Mouse (Mus musculus): ENCODE measurements at regions not wholly inside any gene's neighbourhood (a gene's known extent, or its start where the extent isn't known, plus 50 kb on each side); places are given as distances from the start of the nearest gene placed in this dataset.

- WGBS = 88% methylated on average over 15 of the region's 15 CpGs
- Histone ChIP-seq H3K4me3 (no peak overlapping the region), H3K9me3 (no peaks in the 10 kb centered on the region), H3K4me1 (replicated peaks) (no peaks in the 10 kb centered on the region), H3K9ac (no peak overlapping the region), H3K36me3 (no peaks in the 10 kb centered on the region), H3K27ac (replicated peaks) (no peak overlapping the region), H3K27me3 (no peaks in the 10 kb centered on the region), H3K4me2 (no peak overlapping the region)
- ATAC-seq (ENCODE audit: low FRiP score, low read depth) = no peak
Measured at GRCm38 (mm10) chr1:91632906-91633493, 92.7 kb downstream of the Asb1 start.

GRCm38 (mm10) chr1:91636571-91636970 is 96.2 kb downstream of the Asb1 start:
- ATAC-seq (ENCODE audit: low FRiP score, low read depth) = no peak
- 89% methylated on average over 2 of the region's 2 CpGs for WGBS

GRCm38 (mm10) chr1:91640551-91640950 is 100.2 kb downstream of the Asb1 start:
- Histone ChIP-seq H3K9ac (no peak overlapping the region), H3K27me3 (no peaks in the 10 kb centered on the region), H3K36me3 (no peaks in the 10 kb centered on the region), H3K4me1 (replicated peaks) (no peaks in the 10 kb centered on the region), H3K4me3 (no peak overlapping the region), H3K27ac (replicated peaks) (no peak overlapping the region), H3K4me2 (no peak overlapping the region), H3K9me3 (no peaks in the 10 kb centered on the region)
- no peak for ATAC-seq (ENCODE audit: low FRiP score, low read depth)
- 64% methylated on average over 5 of the region's 5 CpGs for WGBS

More at GRCm38 (mm10) chr1:91636571-91636970, 96.2 kb downstream of the Asb1 start:
- no peaks in the 10 kb centered on the region for H3K36me3 ChIP-seq
- H3K9ac ChIP-seq = no peak overlapping the region
- no peak overlapping the region for H3K4me2 ChIP-seq
- H3K9me3 ChIP-seq = no peaks in the 10 kb centered on the region
- no peaks in the 10 kb centered on the region for H3K27me3 ChIP-seq
- no peaks in the 10 kb centered on the region for H3K4me1 ChIP-seq (replicated peaks)
- no peak overlapping the region for H3K27ac ChIP-seq (replicated peaks)
- no peak overlapping the region for H3K4me3 ChIP-seq

- no peak for ATAC-seq (ENCODE audit: low FRiP score, low read depth)
- no peaks in the 10 kb centered on the region for H3K27me3 ChIP-seq
- 85% methylated on average over 14 of the region's 15 CpGs for WGBS
Measured at GRCm38 (mm10) chr1:91658991-91659441, 118.7 kb downstream of the Asb1 start.

GRCm38 (mm10) chr1:91659486-91659885 is 119.1 kb downstream of the Asb1 start:
- no peaks in the 10 kb centered on the region for H3K9me3 ChIP-seq
- WGBS = 81% methylated on average over 8 of the region's 8 CpGs
- no peak for ATAC-seq (ENCODE audit: low FRiP score, low read depth)

More at GRCm38 (mm10) chr1:91658991-91659441, 118.7 kb downstream of the Asb1 start:
- no peak overlapping the region for H3K9ac ChIP-seq
- H3K4me2 ChIP-seq = no peak overlapping the region
- H3K36me3 ChIP-seq = no peaks in the 10 kb centered on the region
- H3K4me1 ChIP-seq (replicated peaks) = no peaks in the 10 kb centered on the region
- H3K4me3 ChIP-seq = no peak overlapping the region
- no peaks in the 10 kb centered on the region for H3K9me3 ChIP-seq
- no peak overlapping the region for H3K27ac ChIP-seq (replicated peaks)

GRCm38 (mm10) chr1:91663289-91663688 is 122.9 kb downstream of the Asb1 start:
- WGBS = 86% methylated on average over 2 of the region's 2 CpGs
- H3K4me1 ChIP-seq (replicated peaks) = no peaks in the 10 kb centered on the region
- no peak overlapping the region for H3K4me3 ChIP-seq
- H3K27me3 ChIP-seq = no peaks in the 10 kb centered on the region
- H3K9ac ChIP-seq = no peak overlapping the region
- ATAC-seq (ENCODE audit: low FRiP score, low read depth) = no peak
- no peaks in the 10 kb centered on the region for H3K9me3 ChIP-seq
- no peak overlapping the region for H3K27ac ChIP-seq (replicated peaks)
- no peaks in the 10 kb centered on the region for H3K36me3 ChIP-seq
- no peak overlapping the region for H3K4me2 ChIP-seq

More at GRCm38 (mm10) chr1:91659486-91659885, 119.1 kb downstream of the Asb1 start:
- no peaks in the 10 kb centered on the region for H3K27me3 ChIP-seq
- H3K4me3 ChIP-seq = no peak overlapping the region
- H3K27ac ChIP-seq (replicated peaks) = no peak overlapping the region
- no peak overlapping the region for H3K4me2 ChIP-seq
- no peaks in the 10 kb centered on the region for H3K36me3 ChIP-seq
- no peak overlapping the region for H3K9ac ChIP-seq
- no peaks in the 10 kb centered on the region for H3K4me1 ChIP-seq (replicated peaks)

GRCm38 (mm10) chr1:91664622-91665021 is 124.3 kb downstream of the Asb1 start:
- WGBS = 89% methylated on average over 12 of the region's 12 CpGs
- Histone ChIP-seq H3K4me3 (no peak overlapping the region), H3K9ac (no peak overlapping the region), H3K4me2 (no peak overlapping the region), H3K27me3 (no peaks in the 10 kb centered on the region), H3K27ac (replicated peaks) (no peak overlapping the region), H3K4me1 (replicated peaks) (no peaks in the 10 kb centered on the region), H3K9me3 (no peaks in the 10 kb centered on the region), H3K36me3 (no peaks in the 10 kb centered on the region)
- ATAC-seq (ENCODE audit: low FRiP score, low read depth) = no peak

GRCm38 (mm10) chr1:91668530-91668929 is 128.2 kb downstream of the Asb1 start:
- Histone ChIP-seq H3K9me3 (no peaks in the 10 kb centered on the region), H3K4me2 (no peak overlapping the region), H3K4me1 (replicated peaks) (no peaks in the 10 kb centered on the region), H3K9ac (no peak overlapping the region), H3K4me3 (no peak overlapping the region), H3K27ac (replicated peaks) (no peak overlapping the region), H3K27me3 (no peaks in the 10 kb centered on the region), H3K36me3 (no peaks in the 10 kb centered on the region)
- whole genome bisulfite sequencing = 77% methylated on average over 6 of the region's 6 CpGs
- no peak for ATAC-seq (ENCODE audit: low FRiP score, low read depth)

- H3K4me3 ChIP-seq = no peak overlapping the region
- ATAC-seq (ENCODE audit: low FRiP score, low read depth) = no peak
- no peaks in the 10 kb centered on the region for H3K36me3 ChIP-seq
- no peaks in the 10 kb centered on the region for H3K4me1 ChIP-seq (replicated peaks)
- no peak overlapping the region for H3K27ac ChIP-seq (replicated peaks)
- no peaks in the 10 kb centered on the region for H3K9me3 ChIP-seq
- no peak overlapping the region for H3K4me2 ChIP-seq
- H3K27me3 ChIP-seq = no peaks in the 10 kb centered on the region
- WGBS = 65% methylated on average over 13 of the region's 13 CpGs
- H3K9ac ChIP-seq = no peak overlapping the region
Measured at GRCm38 (mm10) chr1:91670980-91671379, 130.3 kb upstream of the Twist2 start.

GRCm38 (mm10) chr1:91674082-91674655 is 127.1 kb upstream of the Twist2 start:
- no peaks in the 10 kb centered on the region for H3K4me1 ChIP-seq (replicated peaks)
- H3K27ac ChIP-seq (replicated peaks) = no peak overlapping the region
- H3K9me3 ChIP-seq = no peaks in the 10 kb centered on the region
- no peak overlapping the region for H3K4me3 ChIP-seq
- no peaks in the 10 kb centered on the region for H3K27me3 ChIP-seq
- 90% methylated on average over 6 of the region's 6 CpGs for WGBS
- no peaks in the 10 kb centered on the region for H3K36me3 ChIP-seq
- no peak overlapping the region for H3K4me2 ChIP-seq
- ATAC-seq (ENCODE audit: low FRiP score, low read depth) = no peak
- no peak overlapping the region for H3K9ac ChIP-seq

GRCm38 (mm10) chr1:91677062-91677461 is 124.2 kb upstream of the Twist2 start:
- no peak for ATAC-seq (ENCODE audit: low FRiP score, low read depth)
- H3K9ac ChIP-seq = no peak overlapping the region
- no peaks in the 10 kb centered on the region for H3K4me1 ChIP-seq (replicated peaks)
- H3K4me2 ChIP-seq = no peak overlapping the region
- H3K27me3 ChIP-seq = no peaks in the 10 kb centered on the region
- H3K36me3 ChIP-seq = no peaks in the 10 kb centered on the region
- WGBS = 86% methylated on average over 3 of the region's 3 CpGs
- no peaks in the 10 kb centered on the region for H3K9me3 ChIP-seq
- H3K4me3 ChIP-seq = no peak overlapping the region
- no peak overlapping the region for H3K27ac ChIP-seq (replicated peaks)

GRCm38 (mm10) chr1:91678789-91679188 is 122.5 kb upstream of the Twist2 start:
- no peak overlapping the region for H3K4me3 ChIP-seq
- H3K36me3 ChIP-seq = no peaks in the 10 kb centered on the region
- no peaks in the 10 kb centered on the region for H3K9me3 ChIP-seq
- no peak overlapping the region for H3K9ac ChIP-seq
- H3K4me1 ChIP-seq (replicated peaks) = no peaks in the 10 kb centered on the region
- H3K27me3 ChIP-seq = no peaks in the 10 kb centered on the region
- H3K27ac ChIP-seq (replicated peaks) = no peak overlapping the region
- H3K4me2 ChIP-seq = no peak overlapping the region
- 79% methylated on average over 4 of the region's 4 CpGs for WGBS
- no peak for ATAC-seq (ENCODE audit: low FRiP score, low read depth)

- WGBS = 63% methylated on average over 9 of the region's 9 CpGs
- H3K27ac ChIP-seq (replicated peaks) = no peak overlapping the region
- H3K27me3 ChIP-seq = no peaks in the 10 kb centered on the region
- no peak overlapping the region for H3K4me3 ChIP-seq
- no peaks in the 10 kb centered on the region for H3K36me3 ChIP-seq
- H3K9me3 ChIP-seq = no peaks in the 10 kb centered on the region
- ATAC-seq (ENCODE audit: low FRiP score, low read depth) = no peak
- H3K4me2 ChIP-seq = no peak overlapping the region
- H3K4me1 ChIP-seq (replicated peaks) = no peaks in the 10 kb centered on the region
- H3K9ac ChIP-seq = no peak overlapping the region
Measured at GRCm38 (mm10) chr1:91685031-91685430, 116.2 kb upstream of the Twist2 start.

Measured in hindbrain, embryonic 15.5 days (tissue).